Mouse (Mus musculus) limb, embryonic 13.5 days (tissue): Measurements from ENCODE around the gene Gzmd. TPM values are rescaled to one million over a fixed set of nuclear protein-coding genes. Genes with fewer than 3 reads are reported as not detected.

Experiments used
- microRNA-seq: library from miRNA; unstranded; fragments of <30 nt; microRNA quantifications from one replicate; pipeline ENCODE4, GENCODE M21; 2016
- polyA plus RNA-seq: library from polyadenylated mRNA; unstranded; fragments of >200 nt; fragmentation: Nextera tagmentation; extraction: Ambion mirVana; gene quantifications from 2 replicates; pipeline ENCODE4 v1.2.1, GENCODE M21; 2015

The Gzmd gene
- polyA plus RNA-seq, 1 experiment from 2014 or later: not detected

Small RNA genes lying within 50 kb of the gene (microRNA-seq; reads per million reads assigned to microRNA genes)
- gene Mir6949: not detected

Other genes starting within 250 kb of the Gzmd start
- gene Cbln3, start 248.2 kb downstream of the Gzmd start, polyA plus RNA-seq: 0.17 and 0.31 TPM in 2 replicates
- 24.2 and 25.5 TPM in 2 replicates for gene Khnyn, start 247.7 kb downstream of the Gzmd start, polyA plus RNA-seq
- 98.8 and 104 TPM in 2 replicates for gene Sdr39u1, start 232.3 kb downstream of the Gzmd start, polyA plus RNA-seq
- gene Cma1, start 187.9 kb downstream of the Gzmd start, polyA plus RNA-seq: 10.7 and 11.9 TPM in 2 replicates
- gene Cma2, start 181.6 kb downstream of the Gzmd start, polyA plus RNA-seq: not detected in 2 replicates
- not detected in 2 replicates for gene Mcpt1, start 114.6 kb downstream of the Gzmd start, polyA plus RNA-seq
- not detected in 2 replicates for gene Mcpt9, start 102.1 kb downstream of the Gzmd start, polyA plus RNA-seq
- gene Mcpt2, start 90.6 kb downstream of the Gzmd start, polyA plus RNA-seq: not detected in 2 replicates
- gene Mcpt4, start 70.3 kb downstream of the Gzmd start, polyA plus RNA-seq: 0.13 TPM in 1 of 2 replicates, not detected in the other
- 0.61 and 0.70 TPM in 2 replicates for gene Mcpt8, start 47.3 kb downstream of the Gzmd start, polyA plus RNA-seq
- 0.57 TPM in 1 of 2 replicates, not detected in the other for gene Ctsg, start 30.0 kb downstream of the Gzmd start, polyA plus RNA-seq
- gene Gzme, start 12.0 kb downstream of the Gzmd start, polyA plus RNA-seq: not detected in 2 replicates
- not detected in 2 replicates for gene Gzmg, start 27.0 kb upstream of the Gzmd start, polyA plus RNA-seq
- not detected in 2 replicates for gene Gzmn, start 42.0 kb upstream of the Gzmd start, polyA plus RNA-seq
- gene Gzmf, start 78.8 kb upstream of the Gzmd start, polyA plus RNA-seq: not detected in 2 replicates
- gene Gzmc, start 102.0 kb upstream of the Gzmd start, polyA plus RNA-seq: not detected in 2 replicates
- gene Gzmb, start 129.7 kb upstream of the Gzmd start, polyA plus RNA-seq: 1.1 and 1.2 TPM in 2 replicates
- 0.26 and 0.43 TPM in 2 replicates for gene Atp12a, start 232.5 kb upstream of the Gzmd start, polyA plus RNA-seq